Mouse (Mus musculus) right cerebral cortex, adult 2 months (tissue): ENCODE data around the gene Cdk2ap1.
"Not testable (repeated sequence)": the region's sequence is repeated elsewhere in the genome, so short reads cannot be mapped to it uniquely, and the experiment has no call there.

ENCODE experiments used
- DNase-seq, 2 experiments: peaks; one replicate each; pipeline ENCODE4 v3.0.0; 2021 to 2022; ENCODE audit warnings: low spot score in 2 of 2

Cdk2ap1 gene

GRCm38 (mm10) chr5:124351111-124351560 lies 11.7 kb downstream of the Cdk2ap1 start:
- peak; percentile 71 to 82 for DNase-seq

GRCm38 (mm10) chr5:124350350-124350749 lies 12.5 kb downstream of the Cdk2ap1 start:
- no peak for DNase-seq

- DNase-seq, result no peak
Observed at GRCm38 (mm10) chr5:124349196-124349595, 13.7 kb downstream of the Cdk2ap1 start.

- DNase-seq, result no peak
Observed at GRCm38 (mm10) chr5:124342897-124343296, 20.0 kb downstream of the Cdk2ap1 start.

GRCm38 (mm10) chr5:124341753-124342339 lies 21.0 kb downstream of the Cdk2ap1 start:
- DNase-seq, result not testable (repeated sequence)

- no peak for DNase-seq
Observed at GRCm38 (mm10) chr5:124338791-124339190, 24.1 kb downstream of the Cdk2ap1 start.

DNA sequence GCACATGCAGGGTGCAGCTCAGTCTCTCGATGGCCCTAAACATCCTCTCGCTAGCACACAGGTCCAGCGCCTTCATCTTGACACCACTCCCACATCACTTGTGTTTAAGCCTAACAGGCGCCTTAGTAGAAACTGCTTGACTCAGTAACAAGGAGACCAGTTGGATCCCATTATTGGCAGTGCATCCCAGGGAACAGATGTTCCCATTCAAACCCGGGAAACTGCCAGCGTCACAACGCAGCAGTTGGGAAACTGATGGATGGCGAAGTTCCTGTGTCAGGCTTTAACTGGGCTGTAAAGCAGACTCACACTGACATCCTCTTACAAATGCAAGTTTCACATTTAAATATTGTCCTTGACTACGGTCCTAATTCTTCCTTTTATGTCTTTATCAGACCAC lies 25.0 kb downstream of the Cdk2ap1 start:
- peak; percentile 61 to 68 for DNase-seq

DNA sequence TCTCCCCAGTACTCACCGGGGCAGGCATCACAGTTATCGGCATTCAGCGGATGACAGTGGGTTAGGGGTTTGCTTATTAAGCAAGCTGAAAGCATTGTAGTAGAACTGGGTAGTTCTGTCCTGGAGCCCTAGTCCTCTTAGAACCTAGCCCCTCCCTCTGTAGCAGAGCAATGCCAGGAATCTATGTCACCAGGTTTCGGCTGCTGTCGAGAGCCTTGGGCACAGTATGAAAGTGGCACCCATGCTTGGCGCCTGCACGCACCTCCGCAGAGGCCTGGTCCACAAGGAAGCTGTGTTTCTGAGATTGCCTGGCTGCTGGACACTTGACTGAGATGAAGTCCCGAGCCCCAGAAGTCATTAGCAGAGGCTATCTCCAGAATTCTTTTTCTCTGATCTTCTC lies 25.8 kb downstream of the Cdk2ap1 start:
- DNase-seq, result no peak

GRCm38 (mm10) chr5:124334392-124334791 lies 28.5 kb downstream of the Cdk2ap1 start:
- peak; percentile 34 for DNase-seq

- no peak for DNase-seq
Observed at GRCm38 (mm10) chr5:124330086-124330485, 32.8 kb downstream of the Cdk2ap1 start.

DNA sequence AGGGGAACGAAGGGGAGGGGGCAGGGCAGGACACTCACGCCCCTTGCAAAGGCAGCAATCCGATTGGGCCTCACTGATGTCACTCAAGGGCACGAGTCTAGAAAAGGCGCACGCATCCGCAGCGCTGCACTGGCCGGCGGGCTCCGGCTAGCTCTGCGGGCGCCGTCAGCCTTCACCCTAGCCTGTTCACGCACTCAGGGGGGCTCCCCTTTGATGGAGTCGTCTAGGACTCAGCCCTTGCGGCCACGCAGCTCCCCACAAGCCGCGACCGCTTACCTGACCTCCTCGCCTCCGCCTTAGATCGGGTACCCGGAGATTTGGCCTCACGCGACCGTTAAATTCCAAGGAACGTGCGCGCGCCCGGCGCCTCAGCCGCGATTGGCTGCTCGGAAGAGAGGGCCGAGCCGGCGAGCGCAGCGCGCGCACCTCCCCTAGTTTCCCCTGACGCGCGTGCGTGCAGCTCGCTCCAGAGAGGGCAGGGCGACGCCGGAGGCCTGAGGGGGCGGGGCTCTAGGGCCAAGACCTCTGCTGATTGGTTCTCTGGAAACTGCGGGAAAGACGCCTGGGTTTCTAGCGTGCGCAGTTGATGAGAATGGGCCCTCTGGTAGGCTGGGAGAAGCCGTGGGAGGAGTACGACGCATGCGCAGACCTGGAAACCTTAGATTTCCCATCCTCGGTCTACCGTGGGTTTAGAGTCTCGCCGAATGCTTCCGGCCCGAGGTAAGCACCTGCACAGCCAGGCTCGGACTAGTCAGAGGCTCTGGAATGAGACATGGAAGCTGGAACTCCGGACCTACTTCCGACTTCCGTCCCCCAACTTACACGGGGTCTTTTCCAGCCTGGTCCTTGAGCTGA lies 35.1 kb downstream of the Cdk2ap1 start, which contains the start of the genes Mphosph9 and 2810006K23Rik:
TSS of gene Mphosph9 (minus strand) at position 463 of the 855 bp plus-strand sequence.
TSS of gene 2810006K23Rik (plus strand) at position 580 of the 855 bp plus-strand sequence.
- DNase-seq, result peak; percentile 99 to 100

DNA sequence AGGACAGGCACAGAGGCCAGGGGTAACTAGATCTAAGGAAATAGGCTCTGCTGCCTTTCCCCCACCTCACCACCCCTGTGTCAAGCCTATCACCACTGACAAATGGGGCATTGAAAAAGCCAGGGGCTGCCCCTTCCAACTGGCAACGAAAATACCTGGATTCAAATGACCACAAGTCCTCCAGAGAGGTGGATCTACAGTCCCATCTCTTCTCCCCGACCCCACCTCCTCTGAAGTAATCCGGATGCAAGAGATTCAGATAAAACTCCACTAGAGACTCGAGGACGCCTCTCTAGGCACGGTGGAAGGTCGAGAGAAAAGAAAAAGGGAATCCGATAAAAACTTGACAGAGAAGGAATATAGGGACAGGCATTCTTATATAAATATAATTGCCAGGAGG lies 36.1 kb downstream of the Cdk2ap1 start:
- DNase-seq, result no peak

DNA sequence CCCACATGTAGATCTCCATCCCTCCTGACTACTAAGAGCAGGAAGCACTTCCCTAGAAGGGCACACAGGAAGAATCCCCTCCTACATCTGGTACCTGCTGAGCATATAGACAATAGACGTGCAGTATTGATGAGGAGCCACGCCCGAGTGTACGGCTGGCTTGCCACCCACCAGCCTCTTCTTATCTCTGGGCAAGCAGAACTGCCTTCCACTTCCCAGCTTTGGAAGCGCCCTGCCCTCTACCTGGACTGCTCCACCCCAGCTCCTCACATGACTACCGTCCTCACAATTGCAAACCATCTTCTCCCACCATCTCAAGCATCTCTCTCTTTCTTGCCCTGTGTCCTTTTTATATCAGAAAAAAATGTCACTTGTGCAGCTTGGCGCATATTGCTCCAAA lies 45.2 kb downstream of the Cdk2ap1 start:
- no peak for DNase-seq

GRCm38 (mm10) chr5:124315941-124316340 lies 46.9 kb downstream of the Cdk2ap1 start:
- no peak for DNase-seq

- DNase-seq, result no peak
Observed at GRCm38 (mm10) chr5:124315498-124315897, 47.4 kb downstream of the Cdk2ap1 start.

GRCm38 (mm10) chr5:124310091-124310490 lies 52.8 kb downstream of the Cdk2ap1 start:
- DNase-seq, result no peak

- no peak for DNase-seq
Observed at GRCm38 (mm10) chr5:124309155-124309554, 53.7 kb downstream of the Cdk2ap1 start.

- not testable (repeated sequence) for DNase-seq
Observed at GRCm38 (mm10) chr5:124302853-124303252, 60.0 kb downstream of the Cdk2ap1 start.

- no peak for DNase-seq
Observed at GRCm38 (mm10) chr5:124300132-124300531, 62.8 kb downstream of the Cdk2ap1 start.

DNA sequence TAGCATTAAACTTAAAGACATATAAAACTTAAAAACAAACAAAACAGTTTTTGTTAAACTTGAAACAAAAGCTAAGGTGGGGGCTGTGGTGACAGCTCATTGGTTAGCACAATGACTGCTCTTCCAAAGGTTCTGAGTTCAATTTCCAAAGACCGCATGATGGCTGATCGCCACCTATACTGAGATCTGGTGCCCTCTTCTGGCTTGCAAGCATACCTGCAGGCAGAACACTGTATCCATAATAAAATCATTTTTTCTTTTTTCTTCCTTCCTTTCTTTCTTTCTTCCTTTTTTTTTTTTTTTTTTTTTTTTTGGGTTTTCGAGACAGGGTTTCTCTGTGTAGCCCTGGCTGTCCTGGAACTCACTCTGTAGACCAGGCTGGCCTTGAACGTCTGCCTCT lies 63.6 kb downstream of the Cdk2ap1 start:
- DNase-seq, result peak in 1 of 2 experiments; percentile 28

DNA sequence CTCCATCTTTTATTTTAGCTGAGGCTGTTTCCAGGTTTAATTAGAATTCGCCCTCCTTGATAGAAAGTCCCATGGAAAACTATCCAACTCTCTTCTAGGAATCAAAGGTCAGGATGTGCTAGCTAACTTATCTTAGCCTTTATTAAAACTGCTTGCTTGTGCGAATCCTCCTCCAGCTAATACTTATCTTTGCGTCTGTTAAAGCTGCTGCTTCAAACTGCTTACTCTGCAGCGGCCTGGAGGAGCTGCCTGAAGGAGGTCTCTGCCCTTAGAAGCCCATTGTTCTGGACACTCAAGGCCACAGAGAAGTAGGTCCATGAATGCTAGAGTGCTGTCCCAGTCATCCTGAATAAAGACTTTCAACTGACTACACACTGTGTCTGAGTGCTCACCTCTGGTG lies 66.4 kb downstream of the Cdk2ap1 start:
- DNase-seq, result no peak
